Mouse (Mus musculus): ENCODE measurements at regions not wholly inside any gene's neighbourhood (a gene's known extent, or its start where the extent isn't known, plus 50 kb on each side); places are given as distances from the start of the nearest gene placed in this dataset.

GRCm38 (mm10) chr11:20882756-20883155 lies 51.9 kb upstream of the Lgalsl start:
- no peak overlapping the region for H3K9ac ChIP-seq
- no peak overlapping the region for H3K4me2 ChIP-seq (replicated peaks)
- no peaks in the 10 kb centered on the region for H3K36me3 ChIP-seq
- 10% methylated on average over 1 of the region's 1 CpGs for WGBS
- H3K27me3 ChIP-seq = no peaks in the 10 kb centered on the region
- H3K27ac ChIP-seq = no peak overlapping the region
- no peak for ATAC-seq (ENCODE audit: low FRiP score, low read depth)
- no peak overlapping the region for H3K4me3 ChIP-seq
- peaks cover 4% of the 10 kb centered on the region; the same call in 1 of the 2 replicates for H3K4me1 ChIP-seq
- H3K9me3 ChIP-seq = peaks cover 7% of the 10 kb centered on the region; the same call in 1 of the 2 replicates

- ATAC-seq (ENCODE audit: low FRiP score, low read depth) = no peak
- H3K9me3 ChIP-seq = peaks cover 7% of the 10 kb centered on the region; the same call in 1 of the 2 replicates
- no peak overlapping the region for H3K4me3 ChIP-seq
- H3K36me3 ChIP-seq = no peaks in the 10 kb centered on the region
- no peak overlapping the region for H3K9ac ChIP-seq
- no peaks in the 10 kb centered on the region for H3K27me3 ChIP-seq
- H3K4me1 ChIP-seq = peaks cover 4% of the 10 kb centered on the region; the same call in 1 of the 2 replicates
- WGBS = 74% methylated on average over 2 of the region's 2 CpGs
- no peak overlapping the region for H3K27ac ChIP-seq
- H3K4me2 ChIP-seq (replicated peaks) = no peak overlapping the region
Measured at GRCm38 (mm10) chr11:20883907-20884306, 53.1 kb upstream of the Lgalsl start.

GRCm38 (mm10) chr11:20887044-20887443 lies 56.2 kb upstream of the Lgalsl start:
- H3K4me2 ChIP-seq (replicated peaks) = no peak overlapping the region
- WGBS = 85% methylated on average over 2 of the region's 2 CpGs
- H3K36me3 ChIP-seq = no peaks in the 10 kb centered on the region
- H3K4me1 ChIP-seq = no peaks in the 10 kb centered on the region
- no peak for ATAC-seq (ENCODE audit: low FRiP score, low read depth)
- H3K9me3 ChIP-seq = peaks cover 7% of the 10 kb centered on the region; the same call in 1 of the 2 replicates
- H3K27ac ChIP-seq = no peak overlapping the region
- no peak overlapping the region for H3K4me3 ChIP-seq
- no peak overlapping the region for H3K9ac ChIP-seq
- H3K27me3 ChIP-seq = 0 out of 2 replicates have a peak, but pooled peaks cover 3% of the 10 kb centered on the region

- Histone ChIP-seq H3K4me2 (replicated peaks) (no peak overlapping the region), H3K9me3 (peaks cover 6% of the 10 kb centered on the region; the same call in 1 of the 2 replicates), H3K36me3 (no peaks in the 10 kb centered on the region), H3K27ac (no peak overlapping the region), H3K4me3 (no peak overlapping the region), H3K27me3 (0 out of 2 replicates have a peak, but pooled peaks cover 3% of the 10 kb centered on the region), H3K4me1 (no peaks in the 10 kb centered on the region), H3K9ac (no peak overlapping the region)
- no peak for ATAC-seq (ENCODE audit: low FRiP score, low read depth)
- 64% methylated on average over 3 of the region's 3 CpGs for WGBS
Measured at GRCm38 (mm10) chr11:20890479-20890878, 59.6 kb upstream of the Lgalsl start.

GRCm38 (mm10) chr11:20891711-20892110 lies 60.9 kb upstream of the Lgalsl start:
- H3K4me3 ChIP-seq = no peak overlapping the region

GRCm38 (mm10) chr11:20896277-20897123 lies 65.6 kb upstream of the Lgalsl start:
- Histone ChIP-seq H3K4me1 (peaks cover 28% of the 10 kb centered on the region), H3K36me3 (no peaks in the 10 kb centered on the region), H3K9ac (0 out of 2 replicates have a peak overlapping the region, but pooled peaks have one; percentile 25), H3K9me3 (no peaks in the 10 kb centered on the region), H3K27me3 (no peaks in the 10 kb centered on the region), H3K27ac (no peak overlapping the region; the same call in 1 of the 2 replicates), H3K4me3 (no peak overlapping the region), H3K4me2 (replicated peaks) (no peak overlapping the region)
- WGBS = 56% methylated on average over 11 of the region's 11 CpGs
- peak; percentile 62 for ATAC-seq (ENCODE audit: low FRiP score, low read depth)

More at GRCm38 (mm10) chr11:20891711-20892110, 60.9 kb upstream of the Lgalsl start:
- Histone ChIP-seq H3K4me1 (peaks cover 10% of the 10 kb centered on the region), H3K27ac (no peak overlapping the region), H3K36me3 (no peaks in the 10 kb centered on the region), H3K9me3 (no peaks in the 10 kb centered on the region), H3K9ac (no peak overlapping the region), H3K27me3 (0 out of 2 replicates have a peak, but pooled peaks cover 3% of the 10 kb centered on the region), H3K4me2 (replicated peaks) (no peak overlapping the region)
- 78% methylated on average over 10 of the region's 10 CpGs for WGBS
- no peak for ATAC-seq (ENCODE audit: low FRiP score, low read depth)

- Histone ChIP-seq H3K9me3 (no peaks in the 10 kb centered on the region), H3K36me3 (no peaks in the 10 kb centered on the region), H3K4me1 (peaks cover 35% of the 10 kb centered on the region), H3K27me3 (no peaks in the 10 kb centered on the region), H3K27ac (no peak overlapping the region), H3K9ac (no peak overlapping the region), H3K4me2 (replicated peaks) (no peak overlapping the region), H3K4me3 (no peak overlapping the region)
- WGBS = 87% methylated on average over 7 of the region's 7 CpGs
- no peak for ATAC-seq (ENCODE audit: low FRiP score, low read depth)
Measured at GRCm38 (mm10) chr11:20897468-20897867, 66.6 kb upstream of the Lgalsl start.

- H3K27ac ChIP-seq = no peak overlapping the region
- WGBS = 56% methylated on average over 4 of the region's 4 CpGs
- ATAC-seq (ENCODE audit: low FRiP score, low read depth) = no peak
- H3K27me3 ChIP-seq = no peaks in the 10 kb centered on the region
- no peak overlapping the region for H3K9ac ChIP-seq
- no peaks in the 10 kb centered on the region for H3K9me3 ChIP-seq
- no peak overlapping the region for H3K4me2 ChIP-seq (replicated peaks)
- peaks cover 35% of the 10 kb centered on the region for H3K4me1 ChIP-seq
- H3K4me3 ChIP-seq = no peak overlapping the region
- no peaks in the 10 kb centered on the region for H3K36me3 ChIP-seq
Measured at GRCm38 (mm10) chr11:20898558-20898957, 67.7 kb upstream of the Lgalsl start.

GRCm38 (mm10) chr11:20899766-20900165 lies 68.9 kb upstream of the Lgalsl start:
- Histone ChIP-seq H3K9ac (no peak overlapping the region), H3K36me3 (no peaks in the 10 kb centered on the region), H3K4me2 (replicated peaks) (no peak overlapping the region), H3K4me1 (peaks cover 35% of the 10 kb centered on the region), H3K27me3 (no peaks in the 10 kb centered on the region), H3K9me3 (no peaks in the 10 kb centered on the region), H3K4me3 (no peak overlapping the region), H3K27ac (no peak overlapping the region)
- 90% methylated on average over 6 of the region's 6 CpGs for WGBS
- no peak for ATAC-seq (ENCODE audit: low FRiP score, low read depth)

GRCm38 (mm10) chr11:20902001-20902400 lies 71.1 kb upstream of the Lgalsl start:
- H3K36me3 ChIP-seq = no peaks in the 10 kb centered on the region
- peaks cover 25% of the 10 kb centered on the region; the same call in 1 of the 2 replicates for H3K4me1 ChIP-seq
- H3K4me2 ChIP-seq (replicated peaks) = no peak overlapping the region
- no peaks in the 10 kb centered on the region for H3K27me3 ChIP-seq
- no peak overlapping the region for H3K27ac ChIP-seq
- no peak overlapping the region for H3K4me3 ChIP-seq
- 63% methylated on average over 2 of the region's 2 CpGs for WGBS
- H3K9me3 ChIP-seq = no peaks in the 10 kb centered on the region
- ATAC-seq (ENCODE audit: low FRiP score, low read depth) = no peak
- H3K9ac ChIP-seq = no peak overlapping the region

GRCm38 (mm10) chr11:20902910-20903309 lies 72.1 kb upstream of the Lgalsl start:
- H3K4me3 ChIP-seq = no peak overlapping the region
- ATAC-seq (ENCODE audit: low FRiP score, low read depth) = no peak
- WGBS = 69% methylated on average over 8 of the region's 8 CpGs
- H3K4me1 ChIP-seq = peaks cover 27% of the 10 kb centered on the region; the same call in 1 of the 2 replicates
- no peaks in the 10 kb centered on the region for H3K27me3 ChIP-seq
- no peak overlapping the region for H3K4me2 ChIP-seq (replicated peaks)
- no peak overlapping the region for H3K9ac ChIP-seq
- H3K9me3 ChIP-seq = no peaks in the 10 kb centered on the region
- H3K36me3 ChIP-seq = no peaks in the 10 kb centered on the region
- no peak overlapping the region for H3K27ac ChIP-seq

GRCm38 (mm10) chr11:20907996-20908395 lies 77.1 kb upstream of the Lgalsl start:
- H3K36me3 ChIP-seq = no peaks in the 10 kb centered on the region
- H3K4me3 ChIP-seq = no peak overlapping the region
- no peak overlapping the region for H3K4me2 ChIP-seq (replicated peaks)
- no peak overlapping the region for H3K9ac ChIP-seq
- 0 out of 2 replicates have a peak, but pooled peaks cover 2% of the 10 kb centered on the region for H3K27me3 ChIP-seq
- H3K27ac ChIP-seq = no peak overlapping the region
- no peak for ATAC-seq (ENCODE audit: low FRiP score, low read depth)
- H3K9me3 ChIP-seq = no peaks in the 10 kb centered on the region
- WGBS = 18% methylated on average over 3 of the region's 3 CpGs
- H3K4me1 ChIP-seq = 0 out of 2 replicates have a peak, but pooled peaks cover 5% of the 10 kb centered on the region

Data from limb, embryonic 13.5 days (tissue).